Mouse (Mus musculus) retina, postnatal 1 day (tissue): Measurements from ENCODE around the gene Psmc3ip.

Source experiments
- DNase-seq: peaks from one replicate; pipeline ENCODE4 v3.0.0-alpha.2; 2012

Psmc3ip gene

DNA sequence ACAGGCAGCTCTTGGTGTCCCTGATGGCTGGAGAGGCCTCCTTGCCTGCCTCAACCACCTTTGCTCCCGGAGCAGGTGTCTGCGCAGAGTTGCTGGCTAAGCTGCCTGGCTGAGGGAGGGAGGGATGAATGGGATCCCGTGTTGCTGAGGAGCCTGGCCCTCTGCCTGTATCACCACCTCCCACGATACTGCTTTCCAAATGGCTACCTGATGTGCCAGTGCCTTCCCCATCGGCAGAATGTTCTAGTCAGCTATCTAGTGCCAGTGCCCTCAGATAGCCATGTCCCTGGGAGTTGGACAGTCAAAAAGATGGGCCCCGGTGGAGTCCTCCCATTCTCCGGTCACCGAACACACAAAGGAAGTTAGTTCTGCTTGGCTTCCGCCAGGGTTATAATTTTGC is 44.9 kb downstream of the Psmc3ip start:
- DNase-seq = no peak

DNA sequence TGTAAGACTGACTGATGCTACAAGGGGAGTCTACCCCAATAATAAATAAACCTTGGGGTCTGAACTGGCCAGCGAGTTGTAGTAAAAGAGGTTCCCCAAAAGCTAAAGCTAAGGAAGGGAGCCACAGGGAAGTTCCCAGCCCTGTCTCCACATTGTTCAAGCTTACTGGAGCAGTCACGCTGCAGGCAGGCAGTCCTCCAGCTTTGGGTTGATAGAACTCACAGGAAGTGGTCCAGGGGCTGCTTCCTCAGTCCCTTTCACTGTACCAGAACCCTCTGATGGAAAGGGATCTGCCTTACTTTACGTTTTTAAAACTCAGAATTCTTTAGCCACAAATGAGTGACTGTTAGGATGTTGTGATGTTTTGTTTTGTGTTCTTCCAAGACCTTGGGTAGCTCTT is 47.7 kb downstream of the Psmc3ip start:
- DNase-seq = no peak

DNA sequence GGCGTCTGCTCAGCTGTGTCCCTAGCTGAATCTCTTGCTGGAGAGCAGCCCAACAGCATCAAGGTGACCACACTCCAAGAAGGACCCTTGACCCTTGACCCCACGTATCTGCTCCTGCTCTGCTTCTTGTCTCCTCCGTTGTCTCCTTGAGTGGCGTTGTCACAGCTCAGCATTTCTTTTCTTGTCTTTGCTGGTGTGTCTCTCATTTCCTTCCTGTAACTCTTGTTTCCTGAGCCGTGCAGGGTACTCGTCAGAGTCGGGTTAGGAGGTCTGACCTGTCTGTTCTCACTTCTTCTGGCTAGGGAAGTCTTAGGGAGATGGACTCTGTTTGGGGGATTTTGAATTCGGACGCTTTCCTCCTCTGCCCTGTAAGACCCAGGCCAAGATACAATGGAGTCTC is 48.8 kb downstream of the Psmc3ip start:
- DNase-seq = no peak

DNA sequence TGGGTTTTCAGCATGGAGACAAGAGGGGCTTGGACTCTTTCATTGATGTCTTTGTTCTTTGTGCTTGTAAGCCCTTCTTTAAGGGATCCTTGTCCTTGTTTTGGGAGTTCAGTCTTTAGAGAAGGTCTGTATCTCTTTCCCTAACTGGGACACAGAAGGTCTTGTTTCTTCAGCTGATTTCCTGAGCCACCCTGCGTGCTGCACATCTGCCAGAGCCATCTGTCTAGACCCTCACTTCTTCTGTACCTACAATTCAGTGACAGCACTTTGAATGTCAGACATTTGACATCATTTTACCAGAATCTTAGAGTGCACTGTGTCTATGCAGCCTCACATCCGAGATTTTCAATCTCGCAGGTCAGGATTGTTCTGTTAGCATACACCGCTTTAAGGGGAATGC is 49.4 kb downstream of the Psmc3ip start:
- DNase-seq = no peak
